Mouse (Mus musculus): Measurements from ENCODE around the gene Frat2. TPM values are rescaled to one million over a fixed set of nuclear protein-coding genes. Genes with fewer than 3 reads are reported as not detected.

The Frat2 gene
- polyA plus RNA-seq, 1 experiment from 2014 or later: 1.6 TPM

DNA sequence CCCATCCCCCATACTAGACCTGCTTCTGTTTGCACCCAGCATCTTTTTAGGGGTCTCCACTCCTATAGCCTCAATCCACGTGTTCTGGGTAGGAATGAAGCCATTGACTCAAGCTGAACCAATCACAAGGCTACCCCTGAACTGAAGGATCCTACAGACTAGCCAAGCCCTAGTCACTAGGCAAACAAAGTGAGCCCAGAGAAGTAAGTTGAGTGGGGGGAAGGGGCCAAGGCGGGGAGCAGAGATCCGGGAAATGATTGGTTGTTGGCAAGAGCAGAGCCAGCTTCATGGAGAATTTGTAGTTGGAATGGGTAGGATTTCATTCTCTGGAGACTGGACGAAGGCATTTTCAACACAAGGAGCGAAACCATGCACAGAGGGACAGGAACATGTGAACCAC lies 31.0 kb downstream of the Frat2 start:
- H3K4me3 ChIP-seq: no peak overlapping the region
- peaks cover 11% of the 10 kb centered on the region for H3K4me1 ChIP-seq
- H3K27ac ChIP-seq (replicated peaks): 0 out of 2 replicates have a peak overlapping the region, but pooled peaks have one; percentile 24
- ATAC-seq (ENCODE audit: extremely low read depth, insufficient number of reproducible peaks, low FRiP score, low TSS enrichment): no peak
- H3K27me3 ChIP-seq (replicated peaks): no peaks in the 10 kb centered on the region
- no peaks in the 10 kb centered on the region for H3K9me3 ChIP-seq
- no peak overlapping the region for H3K9ac ChIP-seq
- H3K36me3 ChIP-seq: no peaks in the 10 kb centered on the region
- 48% methylated on average over 5 of the region's 5 CpGs for WGBS
- H3K4me2 ChIP-seq: peak overlapping the region; percentile 4; the same call in 1 of the 2 replicates

DNA sequence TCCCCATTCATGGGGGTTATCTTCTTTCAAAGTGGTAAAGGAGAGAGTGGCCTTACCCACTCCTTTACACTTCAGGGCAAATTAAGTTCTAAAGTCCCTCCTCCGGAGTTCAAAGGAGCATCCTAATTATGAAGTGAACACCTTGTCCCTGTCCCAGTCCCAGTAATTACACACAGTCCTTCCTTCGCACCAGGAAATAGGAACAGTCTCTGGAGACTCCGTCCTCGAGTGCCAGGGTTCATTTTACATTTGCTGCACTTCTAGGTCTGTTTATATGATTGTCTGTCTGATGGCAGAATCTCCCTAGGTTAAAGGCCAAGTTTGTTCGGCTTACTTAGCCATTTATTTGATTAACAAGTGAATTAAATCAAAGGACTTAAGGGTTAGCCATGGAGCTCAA lies 31.5 kb downstream of the Frat2 start:
- 62% methylated on average over 5 of the region's 5 CpGs for WGBS
- H3K9me3 ChIP-seq: no peaks in the 10 kb centered on the region
- H3K9ac ChIP-seq: no peak overlapping the region
- peaks cover 11% of the 10 kb centered on the region for H3K4me1 ChIP-seq
- no peak overlapping the region for H3K4me2 ChIP-seq
- H3K27me3 ChIP-seq (replicated peaks): no peaks in the 10 kb centered on the region
- no peaks in the 10 kb centered on the region for H3K36me3 ChIP-seq
- H3K27ac ChIP-seq (replicated peaks): no peak overlapping the region
- ATAC-seq (ENCODE audit: extremely low read depth, insufficient number of reproducible peaks, low FRiP score, low TSS enrichment): no peak
- H3K4me3 ChIP-seq: no peak overlapping the region

DNA sequence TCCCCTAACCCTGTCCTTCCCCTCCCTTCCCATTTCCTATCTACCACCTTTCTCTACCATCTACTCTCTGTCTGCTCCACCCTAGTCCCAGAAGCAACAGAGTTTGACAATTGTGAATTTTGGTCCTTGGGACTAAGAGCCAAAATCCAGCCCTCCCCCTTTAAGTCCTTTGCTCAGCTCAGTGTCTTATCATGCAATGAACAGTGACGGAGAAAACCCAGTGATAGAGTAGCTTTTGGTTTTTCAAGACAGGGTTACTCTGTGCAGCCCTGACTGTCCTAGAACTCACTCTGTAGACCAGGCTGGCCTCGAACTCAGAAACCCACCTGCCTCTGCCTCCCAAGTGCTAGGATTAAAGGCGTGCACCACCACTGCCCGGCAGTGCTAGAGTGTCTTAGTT lies 34.6 kb downstream of the Frat2 start:
- Histone ChIP-seq H3K27ac (replicated peaks) (no peak overlapping the region), H3K4me2 (no peak overlapping the region), H3K27me3 (replicated peaks) (no peaks in the 10 kb centered on the region), H3K9ac (no peak overlapping the region), H3K36me3 (no peaks in the 10 kb centered on the region), H3K4me3 (no peak overlapping the region), H3K4me1 (peaks cover 11% of the 10 kb centered on the region), H3K9me3 (no peaks in the 10 kb centered on the region)
- no peak for ATAC-seq (ENCODE audit: extremely low read depth, insufficient number of reproducible peaks, low FRiP score, low TSS enrichment)
- 85% methylated on average over 4 of the region's 4 CpGs for WGBS

DNA sequence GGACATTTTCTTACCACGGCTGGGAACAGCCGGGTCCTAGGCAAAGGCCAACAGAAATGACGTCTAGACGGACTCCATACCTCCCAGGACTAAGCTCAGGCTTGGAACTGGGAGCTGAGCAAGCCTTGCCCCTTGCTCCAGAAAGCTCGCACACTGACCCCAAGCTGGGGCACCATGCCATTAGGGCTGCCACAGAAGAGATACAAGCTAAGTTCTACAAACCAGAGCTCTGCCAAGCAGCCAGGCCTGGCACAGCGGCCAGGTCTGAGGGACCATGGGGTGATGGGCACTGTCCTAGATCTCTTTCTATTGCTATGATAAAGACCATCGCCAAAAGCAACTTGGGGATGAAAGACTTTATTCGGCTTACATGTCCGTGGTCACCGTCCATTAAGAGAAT lies 35.4 kb downstream of the Frat2 start:
- no peak for ATAC-seq (ENCODE audit: extremely low read depth, insufficient number of reproducible peaks, low FRiP score, low TSS enrichment)
- Histone ChIP-seq H3K27me3 (replicated peaks) (no peaks in the 10 kb centered on the region), H3K4me1 (peaks cover 8% of the 10 kb centered on the region), H3K27ac (replicated peaks) (no peak overlapping the region), H3K36me3 (no peaks in the 10 kb centered on the region), H3K9ac (no peak overlapping the region), H3K4me3 (no peak overlapping the region), H3K4me2 (no peak overlapping the region), H3K9me3 (no peaks in the 10 kb centered on the region)
- 82% methylated on average over 10 of the region's 10 CpGs for WGBS

DNA sequence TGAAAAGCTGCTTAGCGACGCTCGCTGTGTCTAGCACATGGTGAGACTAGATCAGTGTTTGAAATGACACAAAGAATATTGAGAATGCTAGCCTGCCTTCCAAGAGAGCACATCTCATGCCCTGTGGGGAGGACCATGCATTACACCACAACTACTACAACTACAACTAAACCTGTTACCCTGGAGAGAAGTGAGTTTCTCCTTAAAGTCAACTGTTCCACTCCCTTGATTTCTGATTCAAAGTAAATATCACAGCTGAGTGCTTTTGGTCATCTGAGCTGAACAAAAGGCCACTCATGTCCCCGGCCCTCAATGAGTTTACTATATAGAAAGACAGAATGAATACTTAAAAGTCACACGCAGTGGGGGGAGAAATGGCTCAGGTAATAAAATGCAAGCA lies 37.9 kb downstream of the Frat2 start:
- Histone ChIP-seq H3K4me2 (no peak overlapping the region), H3K36me3 (no peaks in the 10 kb centered on the region), H3K4me1 (no peaks in the 10 kb centered on the region), H3K4me3 (no peak overlapping the region), H3K9me3 (0 out of 2 replicates have a peak, but pooled peaks cover 5% of the 10 kb centered on the region), H3K27me3 (replicated peaks) (no peaks in the 10 kb centered on the region), H3K27ac (replicated peaks) (no peak overlapping the region), H3K9ac (no peak overlapping the region)
- WGBS: 83% methylated on average over 5 of the region's 5 CpGs
- ATAC-seq (ENCODE audit: extremely low read depth, insufficient number of reproducible peaks, low FRiP score, low TSS enrichment): no peak

DNA sequence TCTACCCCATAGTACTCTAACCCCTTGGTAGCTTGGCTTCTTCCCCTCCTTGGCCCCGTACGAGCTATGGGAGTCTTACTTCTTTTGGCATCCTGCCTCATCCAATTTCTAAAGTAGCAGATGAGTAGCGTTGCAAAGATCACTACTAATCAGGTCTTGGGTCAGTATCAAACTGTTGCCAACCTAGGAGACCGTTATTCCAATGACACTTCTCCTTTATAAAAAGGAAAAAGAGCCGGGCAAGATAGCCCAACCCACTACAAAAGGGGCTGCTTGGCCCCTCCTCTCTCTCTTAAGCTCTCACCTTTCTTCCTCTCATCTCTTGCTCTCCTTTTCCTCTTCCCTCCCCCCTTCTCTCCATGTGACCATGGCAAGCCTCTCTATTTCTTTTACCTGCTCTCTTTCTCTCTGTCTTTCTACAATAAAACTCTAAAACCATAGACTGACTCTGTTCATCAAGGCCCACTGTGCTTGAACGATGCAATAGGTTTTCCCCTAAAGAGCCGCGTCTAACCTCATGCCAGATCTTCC lies 39.8 kb downstream of the Frat2 start:
- Histone ChIP-seq H3K27ac (replicated peaks) (no peak overlapping the region), H3K9me3 (0 out of 2 replicates have a peak, but pooled peaks cover 5% of the 10 kb centered on the region), H3K4me2 (no peak overlapping the region), H3K4me3 (no peak overlapping the region), H3K27me3 (replicated peaks) (no peaks in the 10 kb centered on the region), H3K9ac (no peak overlapping the region), H3K36me3 (no peaks in the 10 kb centered on the region), H3K4me1 (no peaks in the 10 kb centered on the region)
- 76% methylated on average over 8 of the region's 8 CpGs for WGBS
- no peak for ATAC-seq (ENCODE audit: extremely low read depth, insufficient number of reproducible peaks, low FRiP score, low TSS enrichment)

- Histone ChIP-seq H3K9ac (no peak overlapping the region), H3K9me3 (0 out of 2 replicates have a peak, but pooled peaks cover 5% of the 10 kb centered on the region), H3K36me3 (no peaks in the 10 kb centered on the region), H3K4me1 (peaks cover 1% of the 10 kb centered on the region), H3K4me2 (no peak overlapping the region), H3K27me3 (replicated peaks) (no peaks in the 10 kb centered on the region), H3K4me3 (no peak overlapping the region), H3K27ac (replicated peaks) (no peak overlapping the region)
- no peak for ATAC-seq (ENCODE audit: extremely low read depth, insufficient number of reproducible peaks, low FRiP score, low TSS enrichment)
- 60% methylated on average over 9 of the region's 9 CpGs for WGBS
These were observed 40.4 kb downstream of the Frat2 start for GRCm38 (mm10) chr19:41807497-41807896.

- Histone ChIP-seq H3K4me1 (peaks cover 6% of the 10 kb centered on the region), H3K4me2 (no peak overlapping the region), H3K36me3 (no peaks in the 10 kb centered on the region), H3K9ac (no peak overlapping the region), H3K27me3 (replicated peaks) (no peaks in the 10 kb centered on the region), H3K27ac (replicated peaks) (no peak overlapping the region), H3K9me3 (0 out of 2 replicates have a peak, but pooled peaks cover 5% of the 10 kb centered on the region), H3K4me3 (no peak overlapping the region)
- no peak for ATAC-seq (ENCODE audit: extremely low read depth, insufficient number of reproducible peaks, low FRiP score, low TSS enrichment)
- 83% methylated on average over 4 of the region's 4 CpGs for WGBS
These were observed 42.1 kb downstream of the Frat2 start for GRCm38 (mm10) chr19:41805831-41806230.

DNA sequence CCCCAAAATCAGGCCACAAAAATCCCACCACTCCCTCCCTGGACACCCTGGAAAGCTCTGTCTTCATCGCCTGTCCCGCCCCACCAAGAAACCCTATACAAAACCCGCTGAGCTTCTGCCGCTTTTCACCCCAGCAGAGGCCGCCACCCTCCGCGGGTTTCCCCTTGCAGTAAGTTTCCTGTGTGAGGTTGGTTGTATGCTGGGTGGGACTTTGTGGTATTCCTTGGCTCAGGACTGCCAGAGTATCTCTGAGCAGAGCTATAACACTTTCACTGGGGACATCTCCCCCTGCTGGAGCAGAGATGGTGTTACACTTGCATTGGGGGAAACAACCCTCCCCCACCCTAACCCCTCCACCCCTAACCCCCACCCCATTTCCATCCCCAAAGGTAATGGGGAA lies 44.6 kb downstream of the Frat2 start:
- 0 out of 2 replicates have a peak, but pooled peaks cover 5% of the 10 kb centered on the region for H3K9me3 ChIP-seq
- H3K4me1 ChIP-seq: peaks cover 17% of the 10 kb centered on the region
- no peak overlapping the region for H3K27ac ChIP-seq (replicated peaks)
- H3K9ac ChIP-seq: no peak overlapping the region
- no peaks in the 10 kb centered on the region for H3K27me3 ChIP-seq (replicated peaks)
- no peak overlapping the region for H3K4me3 ChIP-seq
- no peak for ATAC-seq (ENCODE audit: extremely low read depth, insufficient number of reproducible peaks, low FRiP score, low TSS enrichment)
- no peak overlapping the region for H3K4me2 ChIP-seq
- WGBS: 45% methylated on average over 7 of the region's 7 CpGs
- H3K36me3 ChIP-seq: no peaks in the 10 kb centered on the region

- H3K27me3 ChIP-seq (replicated peaks): no peaks in the 10 kb centered on the region
- ATAC-seq (ENCODE audit: extremely low read depth, insufficient number of reproducible peaks, low FRiP score, low TSS enrichment): peak; percentile 97
- H3K27ac ChIP-seq (replicated peaks): peak within 1 kb of the TSS; percentile 80
- peak within 1 kb of the TSS; percentile 89 for H3K9ac ChIP-seq
- under 1% methylated on average over 48 of the region's 48 CpGs for WGBS
- no peaks in the 10 kb centered on the region for H3K36me3 ChIP-seq
- H3K4me1 ChIP-seq: peaks cover 17% of the 10 kb centered on the region
- H3K9me3 ChIP-seq: 0 out of 2 replicates have a peak, but pooled peaks cover 5% of the 10 kb centered on the region
- H3K4me2 ChIP-seq: peak within 1 kb of the TSS; percentile 80
- peak within 1 kb of the TSS; percentile 76 for H3K4me3 ChIP-seq
These were observed 46.1 kb downstream of the Frat2 start, which contains the start of gene Arhgap19 for GRCm38 (mm10) chr19:41801742-41802369. Arhgap19 (minus strand) TSS chr19:41802047.

- peak overlapping the region; percentile 76 for H3K4me3 ChIP-seq
- 0 out of 2 replicates have a peak, but pooled peaks cover 5% of the 10 kb centered on the region for H3K9me3 ChIP-seq
- no peaks in the 10 kb centered on the region for H3K27me3 ChIP-seq (replicated peaks)
- H3K36me3 ChIP-seq: no peaks in the 10 kb centered on the region
- H3K4me2 ChIP-seq: peak overlapping the region; percentile 80
- H3K9ac ChIP-seq: peak overlapping the region; percentile 89
- WGBS: 4% methylated on average over 26 of the region's 26 CpGs
- no peak for ATAC-seq (ENCODE audit: extremely low read depth, insufficient number of reproducible peaks, low FRiP score, low TSS enrichment)
- peaks cover 17% of the 10 kb centered on the region for H3K4me1 ChIP-seq
- H3K27ac ChIP-seq (replicated peaks): peak overlapping the region; percentile 80
These were observed 46.8 kb downstream of the Frat2 start for GRCm38 (mm10) chr19:41800986-41801741.

Measured in heart, embryonic 13.5 days (tissue).